Mouse (Mus musculus): Measurements from ENCODE around the gene Eno4. TPM values are rescaled to one million over a fixed set of nuclear protein-coding genes. Genes with fewer than 3 reads are reported as not detected.
"Not testable (repeated sequence)": the region's sequence is repeated elsewhere in the genome, so short reads cannot be mapped to it uniquely, and the experiment has no call there.

Gene Eno4
- polyA plus RNA-seq (2015; fragmentation: Nextera tagmentation; extraction: Ambion mirVana): 1.2 and 1.3 TPM in 2 replicates

DNA sequence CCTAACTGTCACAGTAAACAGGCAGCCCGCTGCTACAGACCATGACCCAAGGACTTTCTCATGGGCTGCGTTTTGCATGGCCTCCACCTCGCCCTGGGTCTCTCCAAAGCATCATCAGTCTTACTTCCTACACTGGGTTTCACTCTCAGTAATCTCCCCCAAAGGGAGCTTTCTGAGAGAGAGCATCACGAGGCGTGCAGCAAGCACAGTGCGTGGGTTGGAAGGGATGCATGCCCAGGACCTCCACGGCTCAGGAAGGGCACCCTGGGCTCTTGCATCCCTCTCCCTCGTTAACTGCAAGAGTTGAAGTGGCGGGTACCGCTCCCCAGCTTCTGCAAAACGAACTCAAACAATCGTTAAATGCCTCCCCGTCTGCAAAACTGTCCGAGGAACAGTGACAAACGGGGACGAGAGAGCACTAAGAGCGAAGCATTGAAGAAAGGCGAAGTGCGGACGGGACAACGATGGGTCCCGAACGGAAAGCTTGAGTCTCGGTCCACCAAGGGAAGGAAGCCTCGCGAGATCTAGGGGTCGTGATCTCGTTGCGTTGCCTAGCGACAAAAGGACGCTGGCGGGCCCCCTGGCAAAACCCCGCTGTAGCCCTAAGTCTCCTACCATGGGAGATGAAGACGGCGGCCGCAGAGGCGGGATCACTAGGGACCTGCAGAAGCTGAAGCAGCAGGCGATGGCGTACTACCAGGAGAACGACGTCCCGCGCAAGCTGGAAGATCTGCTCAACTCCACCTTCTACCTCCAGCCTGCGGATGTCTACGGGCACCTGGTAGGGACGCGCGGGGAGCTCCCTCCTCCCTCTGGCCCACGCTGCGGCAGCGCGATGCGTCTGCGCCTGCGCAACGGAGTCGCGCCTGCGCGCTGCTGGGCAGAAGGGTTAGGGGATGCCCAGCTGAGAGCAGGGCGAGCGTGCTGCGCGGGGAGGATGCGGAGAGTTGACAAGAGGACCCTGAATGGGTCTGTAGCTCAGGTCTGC, at the start of gene Eno4, which contains the start of gene Hspa12a:
TSS of gene Eno4 (plus strand) at position 585 of the 988 bp plus-strand sequence.
TSS of gene Hspa12a (minus strand) at position 814 of the 988 bp plus-strand sequence.
- Histone ChIP-seq H3K27me3 (replicated peaks) (peaks cover 36% of the 10 kb centered on the region), H3K9ac (peak within 1 kb of the TSS; percentile 60), H3K9me3 (no peaks in the 10 kb centered on the region), H3K4me2 (peak within 1 kb of the TSS; percentile 97), H3K36me3 (replicated peaks) (no peaks in the 10 kb centered on the region), H3K27ac (peak within 1 kb of the TSS; percentile 70), H3K4me3 (peak within 1 kb of the TSS; percentile 83), H3K4me1 (peaks cover 13% of the 10 kb centered on the region)
- under 1% methylated on average over 65 of the region's 65 CpGs for WGBS
- peak; percentile 98 for ATAC-seq (replicated peaks)

GRCm38 (mm10) chr19:58896216-58896615, 47.0 kb upstream of the Eno4 start:
- no peak overlapping the region for H3K27ac ChIP-seq
- WGBS: 72% methylated on average over 3 of the region's 3 CpGs

DNA sequence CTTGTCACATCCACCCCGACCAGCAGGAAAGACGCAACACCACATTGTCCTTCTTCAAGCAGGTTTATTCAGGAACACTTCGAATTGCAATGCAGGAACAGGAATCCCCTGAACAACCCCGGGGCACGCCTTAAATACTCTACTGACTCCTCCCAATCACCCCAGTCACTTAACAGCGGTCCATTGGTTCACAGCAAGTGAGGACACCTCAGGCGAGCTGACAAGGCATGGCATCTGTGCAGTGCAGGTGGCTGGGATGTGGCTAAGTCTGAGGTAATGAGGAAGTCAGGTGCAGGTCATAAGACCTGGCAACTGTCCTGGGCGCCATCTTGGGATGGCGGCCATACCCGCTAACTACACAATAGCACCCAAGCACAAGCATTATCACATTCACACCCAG, 42.8 kb upstream of the Eno4 start:
- H3K27me3 ChIP-seq (replicated peaks); ATAC-seq (replicated peaks); H3K4me3 ChIP-seq; H3K4me2 ChIP-seq; H3K4me1 ChIP-seq; H3K9ac ChIP-seq; H3K27ac ChIP-seq; H3K36me3 ChIP-seq (replicated peaks); H3K9me3 ChIP-seq: not testable (repeated sequence)
- 88% methylated on average over 10 of the region's 10 CpGs for WGBS

More at GRCm38 (mm10) chr19:58896216-58896615, 47.0 kb upstream of the Eno4 start:
- Histone ChIP-seq H3K4me1 (no peaks in the 10 kb centered on the region), H3K9ac (no peak overlapping the region), H3K4me2 (no peak overlapping the region), H3K36me3 (replicated peaks) (no peaks in the 10 kb centered on the region), H3K9me3 (no peaks in the 10 kb centered on the region), H3K27me3 (replicated peaks) (no peaks in the 10 kb centered on the region), H3K4me3 (no peak overlapping the region)
- no peak for ATAC-seq (replicated peaks)

DNA sequence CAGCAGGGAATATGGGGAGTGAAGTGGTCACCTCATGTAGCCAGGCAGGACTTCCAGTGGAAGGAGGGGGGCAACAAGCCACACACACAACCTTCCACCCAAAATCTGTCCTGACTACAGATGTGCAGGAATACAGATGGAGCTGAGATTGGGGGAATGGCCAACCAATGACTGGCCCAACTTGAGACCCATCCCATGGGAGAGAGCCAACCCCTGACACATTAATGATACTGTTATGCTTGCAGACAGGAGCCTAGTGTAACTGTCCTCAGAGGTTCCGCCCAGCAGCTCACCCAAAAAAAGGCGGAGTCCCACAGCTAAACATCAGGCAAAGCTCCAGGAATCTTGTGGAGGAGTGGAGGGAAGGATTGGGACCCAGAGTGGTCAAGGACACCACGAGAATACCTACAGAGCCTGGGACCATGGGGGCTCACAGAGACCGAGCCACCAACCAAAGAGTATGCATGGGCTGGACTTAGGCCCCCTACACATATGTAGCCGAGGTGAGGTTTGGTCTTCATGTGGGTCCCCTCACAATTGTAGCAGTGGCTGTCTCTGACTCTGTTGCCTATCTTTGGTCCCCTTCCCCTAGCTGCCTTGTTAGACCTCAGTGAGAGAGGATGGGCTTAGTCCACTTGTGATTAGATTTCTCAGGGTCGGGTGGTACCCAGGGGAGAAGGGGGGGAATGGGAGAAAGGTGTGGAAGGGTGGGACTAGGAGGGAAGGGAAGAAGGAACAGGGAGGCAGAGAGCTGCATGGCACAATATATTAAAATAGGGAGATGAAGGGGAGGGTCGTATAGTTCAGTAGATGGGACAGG, 39.9 kb upstream of the Eno4 start:
- WGBS: 69% methylated on average over 7 of the region's 7 CpGs
- Histone ChIP-seq H3K4me3 (peak overlapping the region; percentile 25; the same call in 1 of the 2 replicates), H3K9me3 (no peaks in the 10 kb centered on the region), H3K4me1 (peaks cover 3% of the 10 kb centered on the region; the same call in 1 of the 2 replicates), H3K36me3 (replicated peaks) (no peaks in the 10 kb centered on the region), H3K27ac (no peak overlapping the region), H3K9ac (no peak overlapping the region), H3K4me2 (peak overlapping the region; percentile 49; the same call in 1 of the 2 replicates), H3K27me3 (replicated peaks) (peaks cover 8% of the 10 kb centered on the region; the same call in 1 of the 2 replicates)
- ATAC-seq (replicated peaks): peak; percentile 48; the same call in 1 of the 2 replicates

DNA sequence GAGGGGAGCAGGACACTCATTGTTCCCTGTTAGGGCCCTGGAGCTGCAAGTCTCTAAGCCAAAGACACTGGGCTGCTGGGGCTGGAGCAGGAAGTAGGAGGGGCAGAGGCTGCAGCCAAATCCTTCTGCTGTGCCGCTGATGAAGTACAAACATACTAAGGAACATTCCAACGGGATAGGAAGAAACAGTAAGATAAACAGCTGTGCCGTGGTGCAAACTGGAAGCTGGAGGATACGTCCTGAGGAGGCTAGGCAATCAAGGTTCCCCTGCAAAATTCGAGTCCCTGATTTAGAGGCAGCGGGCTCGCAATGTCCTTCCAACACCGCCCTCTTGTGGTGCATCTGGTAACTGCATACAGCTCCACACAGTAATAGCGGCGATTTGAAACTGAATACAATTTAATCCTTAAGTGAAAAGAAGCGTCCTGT, 39.3 kb upstream of the Eno4 start:
- no peaks in the 10 kb centered on the region for H3K36me3 ChIP-seq (replicated peaks)
- H3K4me3 ChIP-seq: peak overlapping the region; percentile 25; the same call in 1 of the 2 replicates
- H3K9ac ChIP-seq: no peak overlapping the region
- WGBS: 1% methylated on average over 11 of the region's 11 CpGs
- H3K27ac ChIP-seq: no peak overlapping the region
- H3K27me3 ChIP-seq (replicated peaks): peaks cover 8% of the 10 kb centered on the region; the same call in 1 of the 2 replicates
- H3K4me2 ChIP-seq: peak overlapping the region; percentile 49
- no peaks in the 10 kb centered on the region for H3K9me3 ChIP-seq
- peak; percentile 52; the same call in 1 of the 2 replicates for ATAC-seq (replicated peaks)
- peaks cover 3% of the 10 kb centered on the region; the same call in 1 of the 2 replicates for H3K4me1 ChIP-seq

DNA sequence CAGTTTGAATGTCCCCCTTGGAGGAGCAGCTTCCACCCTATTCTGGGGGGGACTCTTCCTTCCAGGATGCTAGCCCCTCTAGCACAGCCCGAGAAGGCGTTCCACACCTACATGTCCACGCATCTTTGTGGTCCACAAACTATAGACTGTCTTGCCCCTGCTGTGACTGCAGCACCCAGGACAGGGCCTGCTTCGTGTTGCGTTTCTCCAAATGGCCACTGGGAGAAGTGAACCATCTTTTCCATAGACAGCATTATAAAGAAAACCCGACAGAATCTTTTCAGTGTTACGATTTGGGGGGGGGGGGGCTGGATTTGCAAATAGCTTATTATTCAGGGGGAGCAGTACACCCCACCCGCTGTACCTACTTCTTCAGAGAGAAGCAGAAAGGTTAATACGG, 36.5 kb upstream of the Eno4 start:
- no peak overlapping the region for H3K27ac ChIP-seq
- H3K4me1 ChIP-seq: peaks cover 8% of the 10 kb centered on the region; the same call in 1 of the 2 replicates
- no peak for ATAC-seq (replicated peaks)
- no peak overlapping the region for H3K4me3 ChIP-seq
- no peak overlapping the region for H3K9ac ChIP-seq
- H3K27me3 ChIP-seq (replicated peaks): peaks cover 8% of the 10 kb centered on the region; the same call in 1 of the 2 replicates
- 37% methylated on average over 9 of the region's 9 CpGs for WGBS
- H3K9me3 ChIP-seq: no peaks in the 10 kb centered on the region
- H3K4me2 ChIP-seq: no peak overlapping the region
- no peaks in the 10 kb centered on the region for H3K36me3 ChIP-seq (replicated peaks)

- Histone ChIP-seq H3K27ac (no peak overlapping the region), H3K36me3 (replicated peaks) (no peaks in the 10 kb centered on the region), H3K9me3 (no peaks in the 10 kb centered on the region), H3K4me3 (no peak overlapping the region), H3K4me2 (no peak overlapping the region), H3K9ac (no peak overlapping the region), H3K4me1 (peaks cover 8% of the 10 kb centered on the region; the same call in 1 of the 2 replicates), H3K27me3 (replicated peaks) (peaks cover 8% of the 10 kb centered on the region; the same call in 1 of the 2 replicates)
- ATAC-seq (replicated peaks): no peak
- 84% methylated on average over 10 of the region's 10 CpGs for WGBS
Observed at GRCm38 (mm10) chr19:58908018-58908417, 35.2 kb upstream of the Eno4 start.

DNA sequence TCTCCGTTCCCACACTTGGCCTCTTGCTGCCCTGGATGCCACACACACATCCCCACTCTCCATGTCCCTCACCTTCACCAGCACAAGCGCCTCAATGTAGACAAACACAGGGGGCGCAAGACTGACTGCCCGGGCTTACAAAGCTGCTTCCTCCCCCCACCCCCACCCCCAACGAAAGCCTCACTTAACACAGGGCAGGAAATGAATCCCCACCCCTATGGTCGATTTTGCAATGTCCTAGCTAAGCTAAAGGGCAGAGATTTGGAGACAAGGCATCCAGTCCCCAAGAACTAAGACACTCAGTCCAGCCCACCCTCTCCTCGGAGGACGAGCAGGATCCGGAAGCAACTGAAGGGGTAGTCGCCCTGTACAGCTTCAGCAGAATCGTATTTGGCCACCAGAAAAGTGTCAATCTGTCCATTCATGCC, 32.3 kb upstream of the Eno4 start:
- H3K9me3 ChIP-seq: no peaks in the 10 kb centered on the region
- ATAC-seq (replicated peaks): peak; percentile 67
- H3K9ac ChIP-seq: peak overlapping the region; percentile 2; the same call in 1 of the 2 replicates
- H3K4me2 ChIP-seq: peak overlapping the region; percentile 46
- no peak overlapping the region for H3K27ac ChIP-seq
- H3K4me1 ChIP-seq: peaks cover 5% of the 10 kb centered on the region; the same call in 1 of the 2 replicates
- peaks cover 3% of the 10 kb centered on the region; the same call in 1 of the 2 replicates for H3K27me3 ChIP-seq (replicated peaks)
- WGBS: 2% methylated on average over 11 of the region's 11 CpGs
- H3K36me3 ChIP-seq (replicated peaks): no peaks in the 10 kb centered on the region
- H3K4me3 ChIP-seq: peak overlapping the region; percentile 31

GRCm38 (mm10) chr19:58911386-58911785, 31.8 kb upstream of the Eno4 start:
- Histone ChIP-seq H3K36me3 (replicated peaks) (no peaks in the 10 kb centered on the region), H3K27ac (no peak overlapping the region), H3K4me2 (peak overlapping the region; percentile 46), H3K9ac (peak overlapping the region; percentile 2; the same call in 1 of the 2 replicates), H3K4me1 (peaks cover 5% of the 10 kb centered on the region; the same call in 1 of the 2 replicates), H3K9me3 (no peaks in the 10 kb centered on the region), H3K27me3 (replicated peaks) (peaks cover 6% of the 10 kb centered on the region; the same call in 1 of the 2 replicates), H3K4me3 (peak overlapping the region; percentile 31)
- WGBS: 9% methylated on average over 9 of the region's 9 CpGs
- peak; percentile 63 for ATAC-seq (replicated peaks)

DNA sequence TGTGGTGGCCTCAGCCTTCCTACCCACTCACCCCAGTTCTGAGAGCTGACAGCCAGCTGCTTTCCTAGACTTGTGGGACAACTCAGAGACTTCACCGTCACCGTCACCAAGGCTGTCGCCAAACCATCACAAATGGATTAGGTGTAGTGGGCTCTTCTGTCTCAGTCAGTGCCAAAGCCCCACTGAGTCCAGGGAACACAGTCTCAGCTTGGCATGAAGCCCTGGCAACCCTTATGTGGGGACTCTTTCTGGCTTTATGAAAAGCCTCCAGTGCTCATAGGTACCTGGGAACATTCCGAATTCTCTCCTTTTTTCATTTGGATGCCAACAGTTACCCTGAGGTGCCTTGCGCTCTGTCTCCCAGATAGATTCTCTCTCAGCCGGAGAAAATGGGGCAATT, 29.9 kb upstream of the Eno4 start:
- Histone ChIP-seq H3K27me3 (replicated peaks) (peaks cover 9% of the 10 kb centered on the region; the same call in 1 of the 2 replicates), H3K36me3 (replicated peaks) (no peaks in the 10 kb centered on the region), H3K4me1 (peaks cover 5% of the 10 kb centered on the region; the same call in 1 of the 2 replicates), H3K4me2 (no peak overlapping the region), H3K9me3 (no peaks in the 10 kb centered on the region), H3K4me3 (no peak overlapping the region), H3K9ac (no peak overlapping the region), H3K27ac (no peak overlapping the region)
- WGBS: 74% methylated on average over 6 of the region's 6 CpGs
- no peak for ATAC-seq (replicated peaks)

- Histone ChIP-seq H3K4me2 (peak overlapping the region; percentile 28), H3K27ac (no peak overlapping the region), H3K4me3 (0 out of 2 replicates have a peak overlapping the region, but pooled peaks have one; percentile 1), H3K9ac (no peak overlapping the region), H3K36me3 (replicated peaks) (no peaks in the 10 kb centered on the region), H3K27me3 (replicated peaks) (peaks cover 9% of the 10 kb centered on the region; the same call in 1 of the 2 replicates), H3K4me1 (peaks cover 10% of the 10 kb centered on the region; the same call in 1 of the 2 replicates), H3K9me3 (no peaks in the 10 kb centered on the region)
- no peak for ATAC-seq (replicated peaks)
- WGBS: 6% methylated on average over 11 of the region's 11 CpGs
Observed at GRCm38 (mm10) chr19:58918597-58918996, 24.6 kb upstream of the Eno4 start.
